Mouse (Mus musculus) liver, embryonic 11.5 days (tissue): ENCODE measurements around the gene C1qtnf9. TPM values are rescaled to one million over a fixed set of nuclear protein-coding genes. Genes with fewer than 3 reads are reported as not detected.

ENCODE experiments used
- ATAC-seq: fragments of 200-750 bp; cut with Nextera tagmentation; replicated peaks from 2 replicates; pipeline ENCODE4 v1.8.0; 2017; ENCODE audit warnings: moderate number of reproducible peaks, mild to moderate bottlenecking, moderate TSS enrichment, moderate library complexity; ENCODE audit not compliant: low FRiP score
- DNase-seq: peaks from one replicate; pipeline ENCODE4 v3.0.0-alpha.2; 2017; ENCODE audit warnings: low spot score
- H3K27ac ChIP-seq: fragments of 300-500 bp; sonication (generic); 2 replicates; pipeline ENCODE4 v1.5.1; 2014; ENCODE audit warnings: mild to moderate bottlenecking, low read depth, low read length, control low read depth
- H3K27me3 ChIP-seq: fragments of 300-500 bp; sonication (generic); replicated peaks from 2 replicates; pipeline ENCODE4 v1.6.1; 2014; ENCODE audit warnings: low read length, mixed read lengths; ENCODE audit not compliant: control insufficient read depth, insufficient read depth
- H3K36me3 ChIP-seq: fragments of 300-500 bp; sonication (generic); 2 replicates; pipeline ENCODE4 v1.6.1; 2014; ENCODE audit warnings: mild to moderate bottlenecking, low read length, moderate library complexity, mixed read lengths; ENCODE audit not compliant: control insufficient read depth, insufficient read depth
- H3K4me1 ChIP-seq: fragments of 300-500 bp; sonication (generic); replicated peaks from 2 replicates; pipeline ENCODE4 v1.6.1; 2014; ENCODE audit warnings: low read length, mixed read lengths; ENCODE audit not compliant: control insufficient read depth, insufficient read depth
- H3K4me2 ChIP-seq: fragments of 300-500 bp; sonication (generic); 2 replicates; pipeline ENCODE4 v1.6.1; 2014; ENCODE audit warnings: mild to moderate bottlenecking, control low read depth, moderate library complexity
- H3K4me3 ChIP-seq: fragments of 300-500 bp; sonication (generic); 2 replicates; pipeline ENCODE4 v1.5.1; 2014; ENCODE audit warnings: low read depth, low read length, control low read depth
- H3K9ac ChIP-seq: fragments of 300-500 bp; sonication (generic); 2 replicates; pipeline ENCODE4 v1.6.1; 2014; ENCODE audit warnings: low read depth, low read length, control low read depth
- H3K9me3 ChIP-seq: fragments of 300-500 bp; sonication (generic); 2 replicates; pipeline ENCODE4 v1.6.1; 2016; ENCODE audit warnings: low read length, inconsistent platforms, mixed read lengths; ENCODE audit not compliant: control insufficient read depth
- WGBS: fragments of 180-500 bp; shearing (Covaris S2); extraction: QIAGEN DNeasy Blood & Tissue Kit; methylation state at CpG from one replicate; pipeline ENCODE4 v1.1.7; 2014; 5-methylcytosine and 5-hydroxymethylcytosine counted together
- polyA plus RNA-seq: library from polyadenylated mRNA; unstranded; fragments of >200 nt; fragmentation: Nextera tagmentation; extraction: Ambion mirVana; gene quantifications from 2 replicates; pipeline ENCODE4 v1.2.1, GENCODE M21; 2014

Gene C1qtnf9
- polyA plus RNA-seq, 1 experiment from 2014 or later, result 0.19 TPM

GRCm38 (mm10) chr14:60818045-60818444 lies 50.1 kb downstream of the C1qtnf9 start:
- Histone ChIP-seq H3K36me3 (no peaks in the 10 kb centered on the region), H3K4me2 (no peak overlapping the region), H3K9me3 (no peaks in the 10 kb centered on the region), H3K9ac (no peak overlapping the region), H3K27me3 (no peaks in the 10 kb centered on the region), H3K4me1 (no peaks in the 10 kb centered on the region), H3K27ac (no peak overlapping the region), H3K4me3 (no peak overlapping the region)
- ATAC-seq, result no peak; the same call in 1 of the 2 replicates
- 74% methylated on average over 5 of the region's 5 CpGs for WGBS
- DNase-seq, result no peak

- no peaks in the 10 kb centered on the region for H3K4me1 ChIP-seq
- no peak overlapping the region for H3K9ac ChIP-seq
- H3K36me3 ChIP-seq, result peaks cover 14% of the 10 kb centered on the region
- no peak overlapping the region for H3K4me2 ChIP-seq
- H3K9me3 ChIP-seq, result peaks cover 4% of the 10 kb centered on the region; the same call in 1 of the 2 replicates
- no peaks in the 10 kb centered on the region for H3K27me3 ChIP-seq
- 86% methylated on average over 2 of the region's 2 CpGs for WGBS
- no peak overlapping the region for H3K4me3 ChIP-seq
- no peak overlapping the region for H3K27ac ChIP-seq
- DNase-seq, result no peak
- no peak for ATAC-seq
Observed at GRCm38 (mm10) chr14:60830096-60830495, 62.2 kb downstream of the C1qtnf9 start.

Other genes starting within 250 kb of the C1qtnf9 start
- 14.0 and 16.1 TPM in 2 replicates for gene Spata13, start 134.1 kb upstream of the C1qtnf9 start, polyA plus RNA-seq
- 27.8 TPM in 2 replicates for gene Mipep, start 16.4 kb downstream of the C1qtnf9 start, polyA plus RNA-seq